Mouse (Mus musculus): ENCODE measurements around the gene Cox14. TPM values are rescaled to one million over a fixed set of nuclear protein-coding genes. Genes with fewer than 3 reads are reported as not detected.
"Not testable (repeated sequence)": the region's sequence is repeated elsewhere in the genome, so short reads cannot be mapped to it uniquely, and the experiment has no call there.

The Cox14 gene
- polyA plus RNA-seq, 1 experiment, result 36.3 TPM

GRCm38 (mm10) chr15:99724292-99725021, 961 bp upstream of the Cox14 start:
- Histone ChIP-seq H3K36me3 (ENCODE audit: control insufficient read depth, insufficient read depth, low read length, poor library complexity, severe bottlenecking) (peaks cover 13% of the 10 kb centered on the region), H3K27ac (ENCODE audit: insufficient read depth, low read length) (peak overlapping the region; percentile 30; the same call in 1 of the 2 replicates), H3K4me3 (ENCODE audit: low read depth, low read length) (0 out of 2 replicates have a peak overlapping the region, but pooled peaks have one; percentile 4), H3K9ac (ENCODE audit: low read depth, poor library complexity, severe bottlenecking) (peak overlapping the region; percentile 14), H3K27me3 (ENCODE audit: control insufficient read depth, insufficient read depth, low read length, poor library complexity, severe bottlenecking) (no peaks in the 10 kb centered on the region), H3K4me1 (ENCODE audit: control insufficient read depth, insufficient read depth, low read length) (peaks cover 7% of the 10 kb centered on the region), H3K9me3 (replicated peaks; ENCODE audit: control insufficient read depth, insufficient read depth, low read length, poor library complexity, severe bottlenecking) (peaks cover 4% of the 10 kb centered on the region; the same call in 1 of the 2 replicates)
- TF ChIP-seq CTCF (IDR thresholded peaks at IDR 0.05; ENCODE audit: low read depth, low read length), result peak; percentile 55
- no peak for TF ChIP-seq POLR2A (IDR thresholded peaks at IDR 0.05; ENCODE audit: insufficient read depth, low read length)
- 0 out of 2 replicates have a peak, but pooled peaks have one; percentile 15 for TF ChIP-seq EP300 (IDR thresholded peaks at IDR 0.05; ENCODE audit: insufficient read depth, low read depth, low read length)

- no peak overlapping the region for H3K4me3 ChIP-seq (ENCODE audit: low read depth, low read length)
- TF ChIP-seq CTCF (IDR thresholded peaks at IDR 0.05; ENCODE audit: low read depth, low read length), result no peak
- TF ChIP-seq POLR2A (IDR thresholded peaks at IDR 0.05; ENCODE audit: insufficient read depth, low read length), result no peak
- no peak for TF ChIP-seq EP300 (IDR thresholded peaks at IDR 0.05; ENCODE audit: insufficient read depth, low read depth, low read length)
- H3K36me3 ChIP-seq (ENCODE audit: control insufficient read depth, insufficient read depth, low read length, poor library complexity, severe bottlenecking), result peaks cover 16% of the 10 kb centered on the region
- peaks cover 7% of the 10 kb centered on the region for H3K4me1 ChIP-seq (ENCODE audit: control insufficient read depth, insufficient read depth, low read length)
- H3K27me3 ChIP-seq (ENCODE audit: control insufficient read depth, insufficient read depth, low read length, poor library complexity, severe bottlenecking), result no peaks in the 10 kb centered on the region
- peak overlapping the region; percentile 86 for H3K9ac ChIP-seq (ENCODE audit: low read depth, poor library complexity, severe bottlenecking)
- H3K27ac ChIP-seq (ENCODE audit: insufficient read depth, low read length), result no peak overlapping the region
- peaks cover 4% of the 10 kb centered on the region; the same call in 1 of the 2 replicates for H3K9me3 ChIP-seq (replicated peaks; ENCODE audit: control insufficient read depth, insufficient read depth, low read length, poor library complexity, severe bottlenecking)
Measured at GRCm38 (mm10) chr15:99726549-99726948, 1.1 kb downstream of the Cox14 start.

- not testable (repeated sequence) for H3K4me3 ChIP-seq (ENCODE audit: low read depth, low read length); H3K4me1 ChIP-seq (ENCODE audit: control insufficient read depth, insufficient read depth, low read length); H3K9ac ChIP-seq (ENCODE audit: low read depth, poor library complexity, severe bottlenecking); H3K27ac ChIP-seq (ENCODE audit: insufficient read depth, low read length); H3K27me3 ChIP-seq (ENCODE audit: control insufficient read depth, insufficient read depth, low read length, poor library complexity, severe bottlenecking); H3K9me3 ChIP-seq (replicated peaks; ENCODE audit: control insufficient read depth, insufficient read depth, low read length, poor library complexity, severe bottlenecking)
- H3K36me3 ChIP-seq (ENCODE audit: control insufficient read depth, insufficient read depth, low read length, poor library complexity, severe bottlenecking), result peaks cover 16% of the 10 kb centered on the region
Measured at GRCm38 (mm10) chr15:99727039-99727438, 1.6 kb downstream of the Cox14 start.

- Histone ChIP-seq H3K9ac (ENCODE audit: low read depth, poor library complexity, severe bottlenecking) (no peak overlapping the region), H3K36me3 (ENCODE audit: control insufficient read depth, insufficient read depth, low read length, poor library complexity, severe bottlenecking) (peaks cover 16% of the 10 kb centered on the region), H3K4me3 (ENCODE audit: low read depth, low read length) (no peak overlapping the region), H3K27ac (ENCODE audit: insufficient read depth, low read length) (no peak overlapping the region), H3K27me3 (ENCODE audit: control insufficient read depth, insufficient read depth, low read length, poor library complexity, severe bottlenecking) (no peaks in the 10 kb centered on the region), H3K4me1 (ENCODE audit: control insufficient read depth, insufficient read depth, low read length) (peaks cover 5% of the 10 kb centered on the region), H3K9me3 (replicated peaks; ENCODE audit: control insufficient read depth, insufficient read depth, low read length, poor library complexity, severe bottlenecking) (peaks cover 4% of the 10 kb centered on the region; the same call in 1 of the 2 replicates)
- no peak for TF ChIP-seq POLR2A (IDR thresholded peaks at IDR 0.05; ENCODE audit: insufficient read depth, low read length)
Measured at GRCm38 (mm10) chr15:99727525-99727924, 2.1 kb downstream of the Cox14 start.

- Histone ChIP-seq H3K27me3 (ENCODE audit: control insufficient read depth, insufficient read depth, low read length, poor library complexity, severe bottlenecking) (no peaks in the 10 kb centered on the region), H3K9ac (ENCODE audit: low read depth, poor library complexity, severe bottlenecking) (no peak overlapping the region), H3K36me3 (ENCODE audit: control insufficient read depth, insufficient read depth, low read length, poor library complexity, severe bottlenecking) (peaks cover 16% of the 10 kb centered on the region), H3K9me3 (replicated peaks; ENCODE audit: control insufficient read depth, insufficient read depth, low read length, poor library complexity, severe bottlenecking) (peaks cover 4% of the 10 kb centered on the region; the same call in 1 of the 2 replicates), H3K27ac (ENCODE audit: insufficient read depth, low read length) (no peak overlapping the region), H3K4me1 (ENCODE audit: control insufficient read depth, insufficient read depth, low read length) (peaks cover 5% of the 10 kb centered on the region), H3K4me3 (ENCODE audit: low read depth, low read length) (no peak overlapping the region)
- no peak for TF ChIP-seq POLR2A (IDR thresholded peaks at IDR 0.05; ENCODE audit: insufficient read depth, low read length)
- TF ChIP-seq CTCF (IDR thresholded peaks at IDR 0.05; ENCODE audit: low read depth, low read length), result no peak
- TF ChIP-seq EP300 (IDR thresholded peaks at IDR 0.05; ENCODE audit: insufficient read depth, low read depth, low read length), result no peak
Measured at GRCm38 (mm10) chr15:99728211-99728610, 2.8 kb downstream of the Cox14 start.

- no peak for TF ChIP-seq EP300 (IDR thresholded peaks at IDR 0.05; ENCODE audit: insufficient read depth, low read depth, low read length)
- TF ChIP-seq CTCF (IDR thresholded peaks at IDR 0.05; ENCODE audit: low read depth, low read length), result no peak
- TF ChIP-seq POLR2A (IDR thresholded peaks at IDR 0.05; ENCODE audit: insufficient read depth, low read length), result no peak
- no peak overlapping the region for H3K27ac ChIP-seq (ENCODE audit: insufficient read depth, low read length)
- peaks cover 16% of the 10 kb centered on the region for H3K36me3 ChIP-seq (ENCODE audit: control insufficient read depth, insufficient read depth, low read length, poor library complexity, severe bottlenecking)
- no peak overlapping the region for H3K9ac ChIP-seq (ENCODE audit: low read depth, poor library complexity, severe bottlenecking)
- peaks cover 1% of the 10 kb centered on the region for H3K4me1 ChIP-seq (ENCODE audit: control insufficient read depth, insufficient read depth, low read length)
- H3K4me3 ChIP-seq (ENCODE audit: low read depth, low read length), result no peak overlapping the region
- H3K27me3 ChIP-seq (ENCODE audit: control insufficient read depth, insufficient read depth, low read length, poor library complexity, severe bottlenecking), result no peaks in the 10 kb centered on the region
- H3K9me3 ChIP-seq (replicated peaks; ENCODE audit: control insufficient read depth, insufficient read depth, low read length, poor library complexity, severe bottlenecking), result peaks cover 4% of the 10 kb centered on the region; the same call in 1 of the 2 replicates
Measured at GRCm38 (mm10) chr15:99729056-99729783, 3.8 kb downstream of the Cox14 start.
